Mouse (Mus musculus): ENCODE data around the gene Tmem39b. TPM values are rescaled to one million over a fixed set of nuclear protein-coding genes. Genes with fewer than 3 reads are reported as not detected.
"Not testable (repeated sequence)": the region's sequence is repeated elsewhere in the genome, so short reads cannot be mapped to it uniquely, and the experiment has no call there.

Gene Tmem39b
- polyA plus RNA-seq, 1 experiment from 2014 or later: 47.3 TPM

DNA sequence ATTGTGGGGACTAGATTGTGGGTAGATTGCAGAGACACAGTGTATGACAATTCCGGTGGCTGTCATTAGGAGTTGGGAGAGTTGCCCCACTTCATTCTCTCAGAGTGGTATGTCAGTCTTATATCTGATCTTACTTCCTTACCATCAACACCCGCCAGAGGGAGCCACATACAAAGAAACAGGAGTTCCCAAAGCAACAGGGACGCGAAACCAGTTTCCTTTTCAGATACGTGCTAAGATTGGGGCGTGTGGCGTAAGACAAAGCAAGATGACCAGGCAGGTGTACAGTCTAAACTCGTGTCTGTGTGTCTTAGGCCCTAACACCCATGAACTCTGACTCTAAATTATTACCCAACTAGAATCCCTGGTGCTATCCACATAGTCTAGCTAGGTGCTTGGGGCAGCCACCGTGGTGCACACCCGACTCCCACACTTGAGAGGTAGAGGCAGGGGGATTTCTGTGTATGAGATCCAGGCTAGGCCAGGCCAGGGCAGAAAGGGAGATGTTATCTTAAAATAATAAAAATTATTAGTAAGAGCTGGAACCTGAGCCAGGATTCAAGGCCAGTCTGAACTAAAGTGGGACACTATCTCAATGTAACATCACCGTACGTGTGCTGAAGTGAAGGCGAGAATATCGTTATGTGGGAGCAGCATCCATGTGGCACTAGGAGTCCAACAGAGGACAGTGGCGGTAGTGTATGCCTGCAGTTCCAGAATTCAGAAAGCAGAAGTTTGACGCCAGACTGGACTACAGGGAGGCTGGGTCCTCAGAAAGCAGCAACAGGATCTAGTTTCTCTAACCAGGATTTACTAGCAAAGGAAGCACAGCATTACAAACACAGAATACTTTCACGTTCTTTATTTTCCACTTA is 5.1 kb upstream of the Tmem39b start:
- peaks cover 19% of the 10 kb centered on the region for H3K36me3 ChIP-seq (ENCODE audit: control insufficient read depth, insufficient read depth, low read length)
- H3K27me3 ChIP-seq (ENCODE audit: control insufficient read depth, insufficient read depth, low read length): no peaks in the 10 kb centered on the region
- 63% methylated on average over 17 of the region's 17 CpGs for WGBS
- no peaks in the 10 kb centered on the region for H3K9me3 ChIP-seq (ENCODE audit: control insufficient read depth, low read length)
- H3K4me1 ChIP-seq (ENCODE audit: control insufficient read depth, insufficient read depth, low read length): 0 out of 2 replicates have a peak, but pooled peaks cover 4% of the 10 kb centered on the region
- no peak overlapping the region for H3K4me3 ChIP-seq (ENCODE audit: low read depth, low read length)
- H3K4me2 ChIP-seq (ENCODE audit: low read depth, severe bottlenecking): no peak overlapping the region
- ATAC-seq (ENCODE audit: insufficient number of reproducible peaks, low FRiP score, low TSS enrichment, low read depth) (no peak), DNase-seq (ENCODE audit: low spot score) (peak; percentile 88)
- peak overlapping the region; percentile 49 for H3K27ac ChIP-seq (replicated peaks; ENCODE audit: low read depth, low read length)
- H3K9ac ChIP-seq (ENCODE audit: low read length): no peak overlapping the region

DNA sequence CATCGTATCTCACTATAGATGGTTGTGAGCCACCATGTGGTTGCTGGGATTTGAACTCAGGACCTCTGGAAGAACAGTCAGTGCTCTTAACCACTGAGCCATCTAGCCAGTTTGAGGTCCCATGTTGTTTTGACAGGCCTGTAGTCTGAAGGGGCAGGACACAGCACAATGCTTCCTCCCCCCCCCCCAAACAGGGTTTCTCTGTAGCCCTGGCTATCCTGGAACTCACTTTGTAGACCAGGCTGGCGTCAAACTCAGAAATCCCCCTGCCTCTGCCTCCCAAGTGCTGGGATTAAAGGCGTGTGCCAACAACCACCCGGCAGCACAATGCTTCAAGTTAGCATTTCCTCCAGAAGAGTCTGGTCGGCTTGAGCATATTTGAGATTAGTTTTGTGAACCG is 4.0 kb upstream of the Tmem39b start:
- H3K9me3 ChIP-seq (ENCODE audit: control insufficient read depth, low read length); H3K27me3 ChIP-seq (ENCODE audit: control insufficient read depth, insufficient read depth, low read length); DNase-seq (ENCODE audit: low spot score); ATAC-seq (ENCODE audit: insufficient number of reproducible peaks, low FRiP score, low TSS enrichment, low read depth); H3K4me2 ChIP-seq (ENCODE audit: low read depth, severe bottlenecking); H3K9ac ChIP-seq (ENCODE audit: low read length); H3K4me1 ChIP-seq (ENCODE audit: control insufficient read depth, insufficient read depth, low read length); H3K4me3 ChIP-seq (ENCODE audit: low read depth, low read length); H3K27ac ChIP-seq (replicated peaks; ENCODE audit: low read depth, low read length): not testable (repeated sequence)
- peaks cover 19% of the 10 kb centered on the region for H3K36me3 ChIP-seq (ENCODE audit: control insufficient read depth, insufficient read depth, low read length)
- 92% methylated on average over 6 of the region's 6 CpGs for WGBS

DNA sequence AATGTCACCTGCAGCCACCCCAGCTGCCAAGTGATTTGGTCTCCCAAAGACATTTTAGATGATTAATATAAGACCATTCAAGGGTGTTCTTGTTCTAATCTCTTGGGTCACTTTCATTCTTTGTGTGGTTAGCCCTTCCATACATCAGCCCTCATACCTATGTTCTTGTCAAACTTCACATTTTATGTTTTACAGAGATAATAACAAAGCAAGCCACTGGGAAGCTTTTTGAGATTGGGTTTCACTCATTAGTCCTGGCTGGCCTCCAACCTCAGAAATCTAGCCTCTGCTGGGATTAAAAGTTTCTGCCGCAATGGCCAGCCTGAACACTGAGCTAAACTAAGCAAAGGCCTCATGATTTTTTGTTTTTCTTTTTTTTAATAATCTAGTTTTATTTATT is 3.6 kb upstream of the Tmem39b start:
- DNase-seq (ENCODE audit: low spot score) (no peak), ATAC-seq (ENCODE audit: insufficient number of reproducible peaks, low FRiP score, low TSS enrichment, low read depth) (no peak)
- Histone ChIP-seq H3K27ac (replicated peaks; ENCODE audit: low read depth, low read length) (no peak overlapping the region), H3K36me3 (ENCODE audit: control insufficient read depth, insufficient read depth, low read length) (peaks cover 17% of the 10 kb centered on the region), H3K4me3 (ENCODE audit: low read depth, low read length) (no peak overlapping the region), H3K27me3 (ENCODE audit: control insufficient read depth, insufficient read depth, low read length) (no peaks in the 10 kb centered on the region), H3K9ac (ENCODE audit: low read length) (no peak overlapping the region), H3K9me3 (ENCODE audit: control insufficient read depth, low read length) (no peaks in the 10 kb centered on the region), H3K4me1 (ENCODE audit: control insufficient read depth, insufficient read depth, low read length) (peaks cover 10% of the 10 kb centered on the region), H3K4me2 (ENCODE audit: low read depth, severe bottlenecking) (no peak overlapping the region)
- WGBS: 87% methylated on average over 1 of the region's 1 CpGs

DNA sequence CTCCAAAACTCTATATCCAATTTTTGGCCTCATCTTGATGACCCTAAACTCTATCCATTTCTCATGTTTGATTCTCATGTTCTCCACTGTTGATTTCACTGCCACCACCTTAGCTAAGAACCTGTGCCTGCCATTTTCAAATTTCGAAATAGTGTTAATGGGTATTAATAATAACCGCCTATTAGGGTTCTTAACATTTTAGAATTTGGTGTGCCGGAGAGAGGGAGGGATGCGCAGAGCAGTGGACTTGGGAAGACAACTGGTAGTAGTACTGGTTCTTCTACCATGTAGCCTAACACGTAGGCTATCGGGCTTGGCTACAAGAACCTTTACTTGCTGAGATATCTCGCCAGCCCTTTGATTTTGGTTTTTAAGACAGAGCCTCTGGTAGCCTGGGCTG is 553 bp upstream of the Tmem39b start:
- 88% methylated on average over 7 of the region's 7 CpGs for WGBS
- Histone ChIP-seq H3K9me3 (ENCODE audit: control insufficient read depth, low read length) (no peaks in the 10 kb centered on the region), H3K27me3 (ENCODE audit: control insufficient read depth, insufficient read depth, low read length) (no peaks in the 10 kb centered on the region), H3K4me2 (ENCODE audit: low read depth, severe bottlenecking) (peak overlapping the region; percentile 55; the same call in 1 of the 2 replicates), H3K27ac (replicated peaks; ENCODE audit: low read depth, low read length) (peak overlapping the region; percentile 87), H3K4me1 (ENCODE audit: control insufficient read depth, insufficient read depth, low read length) (peaks cover 10% of the 10 kb centered on the region), H3K36me3 (ENCODE audit: control insufficient read depth, insufficient read depth, low read length) (peaks cover 4% of the 10 kb centered on the region), H3K4me3 (ENCODE audit: low read depth, low read length) (peak overlapping the region; percentile 66), H3K9ac (ENCODE audit: low read length) (peak overlapping the region; percentile 81)
- ATAC-seq (ENCODE audit: insufficient number of reproducible peaks, low FRiP score, low TSS enrichment, low read depth): no peak
- peak; percentile 27 for DNase-seq (ENCODE audit: low spot score)

DNA sequence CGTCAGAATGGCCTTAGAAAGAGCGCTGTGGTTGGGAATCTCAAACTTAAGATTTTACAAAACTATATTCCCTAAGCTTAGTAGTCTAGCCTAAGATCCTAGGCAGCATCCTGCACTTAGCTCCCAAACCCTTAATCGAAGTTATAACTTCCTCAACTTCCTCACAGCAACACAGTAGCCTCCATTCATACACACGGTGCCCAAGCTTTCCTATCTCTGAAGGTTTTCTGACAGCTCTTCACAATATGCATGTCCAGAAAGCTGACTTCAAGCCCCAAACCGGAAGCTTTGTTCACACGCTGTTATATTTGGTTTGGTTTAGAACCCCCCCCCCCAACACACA is 852 bp downstream of the Tmem39b start:
- Histone ChIP-seq H3K27ac (replicated peaks; ENCODE audit: low read depth, low read length) (no peak overlapping the region), H3K36me3 (ENCODE audit: control insufficient read depth, insufficient read depth, low read length) (peaks cover 10% of the 10 kb centered on the region), H3K4me1 (ENCODE audit: control insufficient read depth, insufficient read depth, low read length) (peaks cover 8% of the 10 kb centered on the region), H3K4me3 (ENCODE audit: low read depth, low read length) (peak overlapping the region; percentile 66), H3K4me2 (ENCODE audit: low read depth, severe bottlenecking) (peak overlapping the region; percentile 55), H3K9me3 (ENCODE audit: control insufficient read depth, low read length) (no peaks in the 10 kb centered on the region), H3K27me3 (ENCODE audit: control insufficient read depth, insufficient read depth, low read length) (no peaks in the 10 kb centered on the region), H3K9ac (ENCODE audit: low read length) (no peak overlapping the region; the same call in 1 of the 2 replicates)
- WGBS: 25% methylated on average over 6 of the region's 6 CpGs
- no peak for DNase-seq (ENCODE audit: low spot score)
- ATAC-seq (ENCODE audit: insufficient number of reproducible peaks, low FRiP score, low TSS enrichment, low read depth): no peak

DNA sequence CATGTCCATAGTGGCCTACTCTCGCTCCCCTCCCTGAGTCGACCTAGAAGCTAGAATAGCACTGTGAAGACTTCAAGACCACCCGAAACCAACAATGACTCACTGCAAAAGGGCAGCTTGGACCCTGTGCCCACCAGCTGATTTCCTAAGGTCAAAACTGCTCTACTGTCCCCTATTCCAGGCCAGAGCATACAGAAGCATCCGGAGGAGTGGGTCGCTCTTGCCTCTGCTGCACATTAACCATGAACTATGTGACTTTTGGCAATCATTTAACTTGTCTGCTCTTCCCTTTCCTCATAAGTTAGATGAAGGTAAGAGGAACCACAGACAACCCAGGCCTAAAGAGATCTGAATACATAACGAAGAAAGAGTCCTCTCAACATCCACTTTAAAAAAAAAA is 12.1 kb downstream of the Tmem39b start:
- ATAC-seq (ENCODE audit: insufficient number of reproducible peaks, low FRiP score, low TSS enrichment, low read depth) (no peak), DNase-seq (ENCODE audit: low spot score) (no peak)
- Histone ChIP-seq H3K27me3 (ENCODE audit: control insufficient read depth, insufficient read depth, low read length) (no peaks in the 10 kb centered on the region), H3K9ac (ENCODE audit: low read length) (no peak overlapping the region), H3K4me2 (ENCODE audit: low read depth, severe bottlenecking) (no peak overlapping the region), H3K36me3 (ENCODE audit: control insufficient read depth, insufficient read depth, low read length) (peaks cover 14% of the 10 kb centered on the region), H3K4me1 (ENCODE audit: control insufficient read depth, insufficient read depth, low read length) (no peaks in the 10 kb centered on the region), H3K4me3 (ENCODE audit: low read depth, low read length) (no peak overlapping the region), H3K9me3 (ENCODE audit: control insufficient read depth, low read length) (no peaks in the 10 kb centered on the region), H3K27ac (replicated peaks; ENCODE audit: low read depth, low read length) (no peak overlapping the region)
- WGBS: 96% methylated on average over 6 of the region's 6 CpGs

DNA sequence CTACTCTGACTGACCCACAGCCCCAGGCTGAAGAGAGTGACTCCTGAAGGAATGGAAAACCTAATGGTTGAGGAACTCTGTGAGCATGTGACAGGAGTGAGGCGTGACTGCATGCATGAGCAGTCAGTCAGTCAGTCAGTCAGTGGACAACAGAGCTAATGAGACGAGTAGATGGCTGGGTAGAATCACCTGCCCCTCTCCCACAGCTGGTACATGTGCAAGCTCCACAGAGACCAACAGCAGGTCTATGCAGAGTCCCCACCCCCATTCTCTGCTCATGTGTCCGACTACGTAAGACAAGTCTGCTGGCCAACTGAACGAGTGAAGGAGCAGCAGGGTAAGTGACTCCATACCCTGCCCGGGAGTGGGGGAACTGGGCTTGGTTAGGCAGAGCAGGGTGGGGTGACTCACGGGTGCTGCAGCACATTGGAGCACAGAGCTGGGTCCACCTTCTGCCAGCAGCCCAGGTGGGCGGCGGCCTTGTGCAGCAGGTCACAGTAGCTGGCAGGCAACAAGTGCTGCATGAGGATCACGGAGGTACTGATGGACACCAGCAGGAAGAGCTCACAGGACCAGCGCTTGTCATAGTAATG is 12.6 kb downstream of the Tmem39b start:
- Histone ChIP-seq H3K4me2 (ENCODE audit: low read depth, severe bottlenecking) (no peak overlapping the region), H3K9ac (ENCODE audit: low read length) (no peak overlapping the region), H3K4me3 (ENCODE audit: low read depth, low read length) (no peak overlapping the region), H3K36me3 (ENCODE audit: control insufficient read depth, insufficient read depth, low read length) (peaks cover 12% of the 10 kb centered on the region), H3K27me3 (ENCODE audit: control insufficient read depth, insufficient read depth, low read length) (no peaks in the 10 kb centered on the region), H3K27ac (replicated peaks; ENCODE audit: low read depth, low read length) (no peak overlapping the region), H3K4me1 (ENCODE audit: control insufficient read depth, insufficient read depth, low read length) (no peaks in the 10 kb centered on the region), H3K9me3 (ENCODE audit: control insufficient read depth, low read length) (no peaks in the 10 kb centered on the region)
- DNase-seq (ENCODE audit: low spot score): no peak
- WGBS: 93% methylated on average over 11 of the region's 11 CpGs
- ATAC-seq (ENCODE audit: insufficient number of reproducible peaks, low FRiP score, low TSS enrichment, low read depth): no peak

DNA sequence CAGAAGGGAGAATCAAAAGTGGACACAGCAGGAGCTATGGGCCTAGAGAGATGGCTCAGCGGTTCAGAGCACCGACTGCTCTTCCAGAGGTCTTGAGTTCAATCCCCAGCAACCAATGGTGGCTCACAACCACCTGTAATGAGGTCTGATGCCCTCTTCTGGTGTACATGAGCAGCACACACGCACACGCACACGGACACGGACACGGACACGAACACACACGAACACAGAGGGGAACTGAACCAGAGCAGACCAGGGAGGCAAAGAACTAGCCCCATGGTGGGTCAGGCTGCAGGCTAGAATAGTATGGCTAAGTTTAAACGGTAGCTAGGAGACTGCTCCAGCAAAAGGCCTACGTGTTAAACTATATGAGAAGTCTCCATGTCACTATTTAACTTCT is 14.8 kb downstream of the Tmem39b start:
- Histone ChIP-seq H3K9ac (ENCODE audit: low read length) (no peak overlapping the region), H3K27me3 (ENCODE audit: control insufficient read depth, insufficient read depth, low read length) (no peaks in the 10 kb centered on the region), H3K36me3 (ENCODE audit: control insufficient read depth, insufficient read depth, low read length) (peaks cover 13% of the 10 kb centered on the region), H3K4me3 (ENCODE audit: low read depth, low read length) (no peak overlapping the region), H3K9me3 (ENCODE audit: control insufficient read depth, low read length) (no peaks in the 10 kb centered on the region), H3K4me2 (ENCODE audit: low read depth, severe bottlenecking) (no peak overlapping the region), H3K27ac (replicated peaks; ENCODE audit: low read depth, low read length) (no peak overlapping the region), H3K4me1 (ENCODE audit: control insufficient read depth, insufficient read depth, low read length) (no peaks in the 10 kb centered on the region)
- DNase-seq (ENCODE audit: low spot score) (no peak), ATAC-seq (ENCODE audit: insufficient number of reproducible peaks, low FRiP score, low TSS enrichment, low read depth) (no peak)
- 94% methylated on average over 11 of the region's 11 CpGs for WGBS

Measured in limb, embryonic 11.5 days (tissue).